In genomic region chr2:65931841-65932311, GRCm38 (mm10) we compare ENCODE assay signal across 8 mouse cellular contexts.
DNase-seq lines count a peak whose midpoint lies in the region; ATAC-seq and TF ChIP-seq lines count a peak whose summit lies in the region.

No protein-coding gene starts in this region.

- peak; percentile 10 to 25 for DNase-seq in heart, adult 18-20 months
- no peak for DNase-seq in heart, adult 11 months
- peak; percentile 83 for DNase-seq in embryonic facial prominence, embryonic 10.5 days (ENCODE audit: low spot score)
- DNase-seq in heart, postnatal 10 days: peak; percentile 49 to 53
- DNase-seq in kidney, postnatal 4 days: peak; percentile 59 to 66
- no peak for DNase-seq in liver, embryonic 14.5 days (ENCODE audit: low read depth in 3 of 3, low spot score in 3 of 3)
- DNase-seq in retina, adult 2 months (ENCODE audit: low read depth, low spot score): peak; percentile 40

- H3K9ac ChIP-seq in liver, embryonic 14.5 days (replicated peaks): peak overlapping the region; percentile 49

- peak overlapping the region; percentile 84 for H3K27ac ChIP-seq in embryonic facial prominence, embryonic 10.5 days (replicated peaks)
- no peak overlapping the region for H3K27ac ChIP-seq in liver, embryonic 14.5 days

- H3K36me3 ChIP-seq in embryonic facial prominence, embryonic 10.5 days (replicated peaks): no peaks in the 10 kb centered on the region
- H3K36me3 ChIP-seq in liver, embryonic 14.5 days (replicated peaks; ENCODE audit: control insufficient read depth, insufficient read depth, low read depth): no peaks in the 10 kb centered on the region

- peak overlapping the region; percentile 73 for H3K4me2 ChIP-seq in liver, embryonic 14.5 days (ENCODE audit: low read depth)

- H3K4me1 ChIP-seq in embryonic facial prominence, embryonic 10.5 days: peaks cover 14% of the 10 kb centered on the region; the same call in 1 of the 2 replicates
- H3K4me1 ChIP-seq in liver, embryonic 14.5 days (replicated peaks; ENCODE audit: control insufficient read depth in 2 of 2, insufficient read depth in 2 of 2, low read length in 1 of 2): peaks cover 0 to 4% of the 10 kb centered on the region in 2 experiments; a peak in 2 of 4 replicates

- H3K27me3 ChIP-seq in embryonic facial prominence, embryonic 10.5 days (replicated peaks; ENCODE audit: low read depth, poor library complexity, severe bottlenecking): no peaks in the 10 kb centered on the region
- H3K27me3 ChIP-seq in liver, embryonic 14.5 days (ENCODE audit: control insufficient read depth, insufficient read depth, low read length): no peaks in the 10 kb centered on the region

- WGBS in embryonic facial prominence, embryonic 10.5 days: 2% methylated on average over 11 of the region's 11 CpGs
- WGBS in liver, embryonic 14.5 days (ENCODE audit: insufficient replicate concordance): 5% methylated on average over 11 of the region's 11 CpGs

- TF ChIP-seq CTCF in liver, embryonic 14.5 days (IDR thresholded peaks at IDR 0.05; ENCODE audit: low read depth): no peak

- ATAC-seq in liver, embryonic 14.5 days (ENCODE audit: insufficient read depth): peak; percentile 52; the same call in 1 of the 2 replicates
- no peak for ATAC-seq in CD4-positive, CD25-positive, alpha-beta regulatory T cell, adult 4 months

- intact Hi-C loops in heart, postnatal 10 days (cut with DNase I): no loop called here

- TF ChIP-seq EP300 in liver, embryonic 14.5 days (IDR thresholded peaks at IDR 0.05; ENCODE audit: low read depth): no peak

- peak overlapping the region; percentile 61 for H3K4me3 ChIP-seq in embryonic facial prominence, embryonic 10.5 days
- peak overlapping the region; percentile 49 to 58 for H3K4me3 ChIP-seq in liver, embryonic 14.5 days (ENCODE audit: insufficient read depth in 1 of 2, low read depth in 2 of 2, low read length in 2 of 2)

- H3K9me3 ChIP-seq in embryonic facial prominence, embryonic 10.5 days: no peaks in the 10 kb centered on the region
- no peaks in the 10 kb centered on the region for H3K9me3 ChIP-seq in liver, embryonic 14.5 days (ENCODE audit: control insufficient read depth, low read length)

Comparison
In these comparisons a context has a peak if more than half of its experiments do, and no peak if none do; other contexts are left out.
1. DNase-seq: peak in heart, adult 18-20 months (2 of 2), embryonic facial prominence, embryonic 10.5 days (single experiment), heart, postnatal 10 days (2 of 2), kidney, postnatal 4 days (2 of 2) and retina, adult 2 months (single experiment); none in heart, adult 11 months (single experiment) and liver, embryonic 14.5 days (0 of 3).